Mouse (Mus musculus) brown adipose tissue, adult 24 weeks (tissue): ENCODE data around the gene Odf3. TPM values are rescaled to one million over a fixed set of nuclear protein-coding genes. Genes with fewer than 3 reads are reported as not detected.

Experiments used
- H3K27ac ChIP-seq: fragments of 200-500 bp; replicated peaks from 2 replicates; pipeline ENCODE4 v1.5.1; 2012; ENCODE audit warnings: low read depth, mild to moderate bottlenecking, low read length
- H3K4me1 ChIP-seq: fragments of 200-500 bp; 2 replicates; pipeline ENCODE4 v1.6.1; 2012; ENCODE audit warnings: low read length, mixed read lengths; ENCODE audit not compliant: control insufficient read depth, insufficient read depth, insufficient read length
- H3K4me3 ChIP-seq: fragments of 200-500 bp; 2 replicates; pipeline ENCODE4 v1.5.1; 2012; ENCODE audit warnings: low read depth, mild to moderate bottlenecking, low read length, moderate library complexity; ENCODE audit not compliant: insufficient read depth
- polyA plus RNA-seq: library from polyadenylated mRNA; stranded (reverse); fragments of >200 nt; gene quantifications from 2 replicates; pipeline ENCODE4 v1.2.4, GENCODE M21; 2012; ENCODE audit not compliant: missing spikeins, insufficient read depth, insufficient read length

Odf3 gene
- not detected in 2 replicates for polyA plus RNA-seq

DNA sequence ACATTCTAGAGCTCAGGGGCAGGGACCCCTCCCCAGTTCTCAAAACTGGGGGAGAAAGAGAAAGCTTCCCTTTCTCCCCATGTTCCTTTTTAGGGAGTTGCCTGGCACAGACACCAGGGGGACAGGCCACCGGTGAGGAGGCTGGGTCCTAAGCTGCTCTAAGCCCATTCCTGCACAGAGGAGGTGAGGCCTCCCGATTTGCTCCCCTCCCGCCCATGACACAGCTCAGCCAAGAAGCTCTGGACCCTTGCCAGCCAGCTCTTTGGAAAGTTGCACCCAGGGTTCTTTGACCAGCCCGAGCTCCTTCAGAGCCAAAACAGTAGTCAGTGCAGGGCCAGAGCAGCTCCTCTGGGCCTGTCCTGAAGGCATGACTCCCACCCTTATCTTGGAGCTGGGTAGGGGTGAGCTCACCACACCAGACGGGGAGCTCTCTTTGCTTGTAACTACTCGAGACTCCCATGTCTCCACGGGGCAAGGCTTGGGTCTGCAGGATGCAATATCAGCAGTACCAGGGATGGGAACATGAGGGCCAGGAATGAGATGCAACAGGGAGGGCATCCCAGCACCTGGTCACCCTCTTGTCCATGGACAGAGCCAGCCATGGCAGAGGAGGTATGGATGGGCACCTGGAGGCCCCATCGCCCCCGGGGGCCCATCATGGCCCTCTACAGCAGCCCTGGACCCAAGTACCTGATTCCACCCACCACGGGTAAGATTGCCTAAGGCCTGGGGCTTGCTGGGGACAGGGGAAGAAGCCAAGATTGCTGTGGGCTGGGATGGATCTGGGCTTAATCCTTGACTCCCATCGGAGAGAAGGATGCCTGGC lies at the start of gene Odf3:
Gene Odf3 (plus strand): TSS at position 51 of the 826 bp plus-strand sequence.
- H3K4me3 ChIP-seq: no peak within 1 kb of the TSS
- H3K27ac ChIP-seq: no peak within 1 kb of the TSS
- H3K4me1 ChIP-seq: 0 out of 2 replicates have a peak, but pooled peaks cover under 1% of the 10 kb centered on the region

DNA sequence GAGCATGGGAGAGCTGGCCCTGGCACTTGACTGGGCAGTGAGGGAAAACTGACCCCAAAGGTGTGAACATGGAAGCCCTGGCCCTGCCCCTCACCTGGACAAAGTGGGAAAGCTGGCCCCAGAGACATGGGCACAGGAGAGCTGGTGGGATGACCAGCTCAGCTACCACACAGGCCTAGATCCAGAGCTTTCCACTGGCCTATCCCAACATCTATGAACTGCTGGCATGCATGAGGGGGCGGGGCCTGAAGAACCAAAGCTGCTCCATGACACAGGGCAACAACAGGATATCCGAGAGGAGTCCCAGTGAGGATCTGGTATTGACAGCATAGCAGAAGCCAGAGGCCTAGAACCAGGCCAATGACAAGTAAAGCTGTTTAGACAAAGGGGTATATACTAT lies 49.4 kb upstream of the Odf3 start:
- no peak overlapping the region for H3K27ac ChIP-seq
- no peak overlapping the region for H3K4me3 ChIP-seq
- no peaks in the 10 kb centered on the region for H3K4me1 ChIP-seq

DNA sequence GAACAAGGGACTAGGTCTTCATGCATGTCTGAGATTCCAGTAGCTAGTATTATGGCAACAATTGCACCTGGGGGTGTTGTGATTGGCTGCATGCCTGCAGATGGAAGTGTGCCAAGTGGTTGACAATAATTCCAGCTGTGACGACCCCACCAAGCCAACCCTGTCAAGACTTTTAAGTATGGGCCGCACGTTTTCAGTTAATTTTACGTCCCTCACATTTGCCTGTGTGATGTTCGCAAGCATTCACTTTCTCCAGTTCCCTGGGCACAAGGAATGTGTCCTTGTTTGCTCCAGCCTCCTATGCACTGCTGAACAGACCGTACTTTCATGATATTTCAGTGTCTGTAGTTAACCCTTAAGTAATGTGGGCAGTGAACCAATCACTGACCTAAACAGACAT lies 45.0 kb upstream of the Odf3 start:
- no peaks in the 10 kb centered on the region for H3K4me1 ChIP-seq
- H3K4me3 ChIP-seq: no peak overlapping the region
- H3K27ac ChIP-seq: no peak overlapping the region

DNA sequence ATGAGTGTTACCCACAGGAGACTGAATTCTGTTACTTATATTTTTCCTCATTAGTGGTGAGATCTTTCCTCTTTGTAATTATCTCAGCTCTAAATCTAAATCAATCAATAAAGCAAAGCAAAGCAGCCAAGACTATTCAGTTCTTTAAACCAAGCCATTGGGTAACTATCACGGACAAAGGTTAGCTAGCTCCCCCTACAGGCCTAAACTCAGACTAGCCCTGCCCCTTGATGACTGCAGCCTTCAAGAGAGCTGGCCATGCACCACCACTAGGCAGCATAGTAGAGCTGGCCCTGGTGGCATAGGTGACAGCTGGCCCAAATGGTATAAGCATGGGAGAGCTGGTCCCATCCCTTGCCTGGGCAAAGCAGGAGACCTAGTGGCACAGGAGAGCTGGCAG lies 41.9 kb upstream of the Odf3 start:
- H3K4me3 ChIP-seq: no peak overlapping the region
- no peaks in the 10 kb centered on the region for H3K4me1 ChIP-seq
- no peak overlapping the region for H3K27ac ChIP-seq

DNA sequence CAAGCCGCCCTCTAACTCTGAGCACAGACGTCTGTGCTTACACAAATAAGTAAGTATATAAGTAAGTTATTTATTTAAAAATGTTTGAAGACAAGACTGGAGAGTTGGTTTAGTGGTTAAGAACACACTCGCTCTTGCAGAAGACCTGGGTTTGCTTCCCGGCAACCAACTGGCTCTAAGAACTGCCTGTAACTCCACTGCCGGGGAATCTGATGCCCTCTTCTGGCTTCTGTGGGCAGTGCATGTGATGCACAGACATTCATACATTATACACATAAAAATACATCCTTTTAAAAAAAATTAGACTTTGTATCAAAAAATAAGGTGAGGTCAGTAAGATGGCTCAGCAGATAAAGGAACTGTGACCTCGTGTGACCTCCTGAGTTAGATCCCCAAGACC lies 37.1 kb upstream of the Odf3 start:
- Histone ChIP-seq H3K27ac (no peak overlapping the region), H3K4me1 (no peaks in the 10 kb centered on the region), H3K4me3 (no peak overlapping the region)

DNA sequence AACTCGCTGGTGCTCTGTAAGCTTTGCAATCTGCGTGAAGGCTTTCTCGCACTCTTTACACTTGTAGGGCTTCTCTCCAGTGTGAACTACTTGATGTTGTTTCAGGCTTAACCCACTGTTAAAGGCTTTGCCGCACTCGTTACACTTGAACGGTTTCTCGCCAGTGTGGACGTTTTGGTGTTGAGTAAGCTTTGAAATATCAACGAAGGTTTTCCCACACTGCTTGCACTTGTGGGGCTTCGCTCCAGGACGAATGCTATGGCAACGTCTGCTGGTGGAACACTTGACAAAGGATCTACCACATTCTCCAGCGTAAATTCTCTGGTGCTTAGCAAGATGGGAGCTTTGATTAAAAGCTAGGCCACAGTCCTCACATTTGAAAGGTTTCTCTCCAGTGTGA lies 35.9 kb upstream of the Odf3 start:
- H3K4me1 ChIP-seq: no peaks in the 10 kb centered on the region
- no peak overlapping the region for H3K27ac ChIP-seq
- no peak overlapping the region for H3K4me3 ChIP-seq

DNA sequence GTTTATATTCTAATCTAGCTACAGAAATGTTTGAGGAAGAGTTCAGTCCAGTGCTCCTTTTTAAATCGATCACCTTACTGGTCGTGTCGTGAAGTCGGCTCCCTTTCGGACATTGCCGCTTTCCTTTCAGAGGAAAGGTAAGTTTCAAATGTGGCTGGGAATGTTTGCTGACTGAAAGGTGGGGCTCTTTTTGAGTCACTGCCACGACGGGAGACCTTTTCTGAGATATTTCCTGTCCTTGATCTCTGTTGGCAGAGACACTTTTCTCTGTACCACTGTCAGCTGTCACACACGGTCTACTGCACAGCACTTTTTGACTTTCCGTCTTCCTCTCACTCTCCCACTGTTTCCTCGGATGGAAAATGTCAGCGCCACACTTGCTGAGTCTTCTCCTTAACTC lies 34.8 kb upstream of the Odf3 start:
- Histone ChIP-seq H3K27ac (no peak overlapping the region), H3K4me3 (no peak overlapping the region), H3K4me1 (no peaks in the 10 kb centered on the region)

DNA sequence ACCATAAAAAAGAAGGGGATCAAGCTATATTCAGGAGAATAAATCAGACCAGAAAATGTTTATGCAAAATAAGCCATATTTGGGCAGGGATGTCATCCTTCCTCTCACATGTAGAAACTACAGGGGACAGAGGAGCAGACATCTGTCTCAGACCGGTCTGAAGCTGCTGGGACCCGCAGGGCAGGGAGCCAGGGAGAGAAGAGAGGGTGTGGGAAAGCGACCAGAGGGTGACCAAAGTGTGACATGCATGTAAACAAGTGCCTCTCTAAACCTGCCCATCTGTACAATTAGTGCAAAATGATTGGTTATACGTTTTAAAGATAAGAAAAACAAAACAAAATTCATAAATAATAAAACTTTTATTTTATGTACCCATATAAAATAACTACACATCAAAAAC lies 27.4 kb upstream of the Odf3 start:
- H3K4me3 ChIP-seq: no peak overlapping the region
- 0 out of 2 replicates have a peak, but pooled peaks cover 2% of the 10 kb centered on the region for H3K4me1 ChIP-seq
- no peak overlapping the region for H3K27ac ChIP-seq

DNA sequence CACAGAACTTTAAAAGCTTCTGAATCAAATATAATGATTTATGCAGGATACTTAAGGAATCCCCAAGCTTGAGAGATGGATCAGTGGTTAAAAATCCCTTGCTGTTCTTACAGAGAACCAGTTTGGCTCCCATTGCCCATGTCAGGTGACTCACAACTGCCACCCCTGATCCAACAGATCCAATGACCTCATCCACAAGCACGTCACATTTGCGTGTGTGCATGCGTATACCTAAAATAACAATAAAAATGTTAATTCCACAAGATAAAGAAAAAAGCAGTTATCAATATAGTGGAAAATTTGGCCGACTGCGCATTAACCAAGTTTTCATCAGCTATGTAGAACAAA lies 26.3 kb upstream of the Odf3 start:
- Histone ChIP-seq H3K27ac (no peak overlapping the region), H3K4me1 (0 out of 2 replicates have a peak, but pooled peaks cover 2% of the 10 kb centered on the region), H3K4me3 (no peak overlapping the region; the same call in 1 of the 2 replicates)

DNA sequence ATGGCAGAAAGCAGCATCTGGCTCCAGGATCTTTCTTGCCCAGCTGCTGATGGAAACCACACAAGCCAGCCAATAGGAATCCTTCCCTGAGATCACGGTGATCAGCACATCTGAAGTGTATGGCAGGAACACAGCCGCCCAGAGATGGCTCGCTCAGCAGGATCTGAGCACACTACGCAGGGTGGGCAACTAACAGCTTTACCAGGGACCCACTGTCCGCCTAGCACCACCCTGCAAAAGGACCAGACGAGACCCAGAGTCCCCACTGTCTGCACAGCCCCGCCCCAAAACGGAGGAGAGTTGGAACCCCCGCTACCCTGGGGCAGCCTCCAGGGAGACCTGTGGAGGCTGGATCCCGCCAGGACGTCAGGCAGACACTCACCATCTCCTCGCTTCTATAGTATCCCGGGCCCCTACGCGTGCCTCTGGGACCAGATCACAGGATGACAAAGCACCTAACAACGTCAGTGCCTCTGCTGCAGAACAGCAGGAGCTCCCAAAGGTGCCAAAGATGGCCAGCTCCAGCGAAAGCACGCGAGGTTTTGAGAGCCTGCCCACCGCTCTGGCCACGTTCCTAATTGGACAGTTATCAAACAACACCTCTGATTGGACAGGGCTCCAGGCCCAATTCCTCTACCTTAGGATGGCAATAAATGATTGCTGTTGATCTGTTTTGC lies 25.8 kb upstream of the Odf3 start, which contains the start of gene Zfp941:
Gene Zfp941 (minus strand): TSS at position 526 of the 677 bp plus-strand sequence.
- 0 out of 2 replicates have a peak, but pooled peaks cover 2% of the 10 kb centered on the region for H3K4me1 ChIP-seq
- peak within 1 kb of the TSS; percentile 31 for H3K4me3 ChIP-seq
- no peak within 1 kb of the TSS for H3K27ac ChIP-seq

DNA sequence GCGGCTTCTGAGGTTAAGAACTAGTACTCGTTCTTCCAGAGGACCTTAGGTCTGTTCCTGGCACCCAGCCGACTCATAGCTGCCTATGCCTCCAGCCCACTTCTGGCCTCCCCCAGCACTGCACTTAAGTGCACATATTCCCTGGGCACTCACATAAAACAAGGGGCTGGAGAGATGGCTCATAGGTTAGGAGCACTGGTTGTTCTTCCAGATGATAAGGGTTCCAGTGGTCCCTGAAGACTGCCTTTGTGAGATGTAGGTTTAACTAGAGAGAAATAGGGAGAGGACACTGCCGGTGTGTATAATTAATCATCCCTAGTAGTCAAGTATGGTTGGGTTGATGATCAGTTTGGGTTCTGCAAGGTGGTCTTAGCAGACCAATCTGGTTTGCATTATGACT lies 24.9 kb upstream of the Odf3 start:
- H3K4me3 ChIP-seq: no peak overlapping the region
- H3K4me1 ChIP-seq: 0 out of 2 replicates have a peak, but pooled peaks cover 2% of the 10 kb centered on the region
- no peak overlapping the region for H3K27ac ChIP-seq

DNA sequence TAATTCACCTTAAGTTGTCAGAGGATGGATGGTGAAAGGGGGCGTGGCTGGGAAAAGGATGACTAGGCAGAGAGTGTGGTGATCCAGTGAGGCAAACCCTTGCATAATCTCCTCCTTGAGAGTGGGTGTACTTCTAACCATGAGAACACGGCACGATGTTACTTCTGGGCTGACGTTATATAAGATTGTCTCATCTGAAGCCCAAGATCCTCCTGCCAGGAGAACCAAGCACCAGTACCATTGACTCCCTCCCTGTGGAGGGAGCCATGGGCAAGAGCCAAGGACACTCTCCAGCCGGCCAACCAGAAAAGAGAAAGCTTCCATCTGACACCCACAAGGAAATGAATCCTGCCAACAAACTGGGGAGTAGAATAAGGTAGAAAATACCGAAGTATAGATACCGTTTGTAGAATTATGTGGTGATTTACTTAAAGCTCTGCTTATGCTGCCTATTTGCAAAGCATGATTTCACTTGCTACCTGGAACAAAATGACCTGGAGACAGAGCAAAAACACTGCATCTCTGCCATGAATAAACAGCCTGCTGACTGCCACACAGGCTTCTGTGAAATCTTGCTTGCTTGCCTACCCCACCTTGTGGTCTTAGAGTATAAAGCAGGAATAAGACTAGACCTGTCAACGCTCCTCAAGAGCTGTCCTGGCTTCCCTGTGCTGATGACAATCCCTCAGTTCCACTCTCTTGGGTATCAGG lies 19.3 kb upstream of the Odf3 start:
- Histone ChIP-seq H3K4me1 (no peaks in the 10 kb centered on the region), H3K27ac (no peak overlapping the region), H3K4me3 (no peak overlapping the region)

DNA sequence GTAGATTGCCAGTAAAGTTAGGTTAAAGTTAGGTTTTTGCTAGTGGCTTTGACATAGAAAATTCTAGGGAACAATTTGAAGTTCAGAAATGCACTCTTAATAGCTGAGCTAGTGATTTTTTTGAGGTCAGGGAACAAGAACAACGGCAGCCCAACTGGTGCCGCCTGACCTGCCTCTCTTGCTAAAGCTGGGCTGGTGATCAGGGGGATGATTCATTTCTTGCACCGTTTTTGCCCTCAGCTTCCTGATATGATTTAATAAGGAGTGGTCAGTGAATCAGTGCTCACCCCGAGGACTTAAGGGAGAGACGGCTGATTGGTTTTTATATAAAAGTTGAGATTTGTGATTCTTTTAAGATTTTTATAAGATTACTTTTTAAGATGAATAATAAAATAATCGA lies 16.2 kb upstream of the Odf3 start:
- Histone ChIP-seq H3K27ac (no peak overlapping the region), H3K4me1 (no peaks in the 10 kb centered on the region), H3K4me3 (no peak overlapping the region)

DNA sequence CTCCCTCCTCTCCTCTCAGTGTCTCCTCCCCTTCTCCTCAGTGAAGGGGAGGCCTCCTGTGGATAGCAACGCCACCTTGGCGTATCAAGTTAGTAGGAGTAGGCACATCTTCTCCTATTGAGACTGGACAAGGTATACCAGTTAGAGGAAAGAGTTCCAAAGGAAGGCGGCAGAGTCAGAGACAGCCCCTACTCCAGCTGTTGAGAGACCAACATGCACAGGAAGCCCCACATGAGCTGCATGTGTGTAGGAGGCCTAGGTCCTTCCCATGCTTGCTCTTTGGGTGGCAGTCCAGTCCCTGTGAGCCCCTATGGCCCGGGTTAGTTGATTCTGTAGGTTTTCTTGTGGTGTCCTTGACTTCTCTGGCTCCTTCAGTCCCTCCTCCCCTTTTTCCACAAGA lies 14.3 kb upstream of the Odf3 start:
- Histone ChIP-seq H3K4me3 (no peak overlapping the region), H3K4me1 (no peaks in the 10 kb centered on the region)

More for the DNA sequence above, 14.3 kb upstream of the Odf3 start:
- no peak overlapping the region for H3K27ac ChIP-seq
